Mouse (Mus musculus) heart, embryonic 11.5 days (tissue): Measurements from ENCODE around the gene Nrxn2. TPM values are rescaled to one million over a fixed set of nuclear protein-coding genes. Genes with fewer than 3 reads are reported as not detected.

Experiments used
- ATAC-seq: fragments of 200-750 bp; cut with Nextera tagmentation; replicated peaks from 2 replicates; pipeline ENCODE4 v1.8.0; 2017; ENCODE audit warnings: moderate library complexity; ENCODE audit not compliant: insufficient number of reproducible peaks, low FRiP score, low TSS enrichment
- H3K27ac ChIP-seq: fragments of 300-500 bp; sonication (generic); 2 replicates; pipeline ENCODE4 v1.5.1; 2014; ENCODE audit warnings: mild to moderate bottlenecking, low read depth, low read length
- H3K27me3 ChIP-seq: fragments of 300-500 bp; sonication (generic); 2 replicates; pipeline ENCODE4 v1.6.1; 2014; ENCODE audit warnings: mild to moderate bottlenecking, low read length, mixed read lengths; ENCODE audit not compliant: control insufficient read depth, insufficient read depth
- H3K36me3 ChIP-seq: fragments of 300-500 bp; sonication (generic); 2 replicates; pipeline ENCODE4 v1.6.1; 2014; ENCODE audit warnings: mild to moderate bottlenecking, low read length, moderate library complexity, mixed read lengths; ENCODE audit not compliant: control insufficient read depth, insufficient read depth
- H3K4me1 ChIP-seq: fragments of 300-500 bp; sonication (generic); 2 replicates; pipeline ENCODE4 v1.6.1; 2014; ENCODE audit warnings: low read length; ENCODE audit not compliant: control insufficient read depth, insufficient read depth
- H3K4me2 ChIP-seq: fragments of 300-500 bp; sonication (generic); 2 replicates; pipeline ENCODE4 v1.6.1; 2014; ENCODE audit warnings: mild to moderate bottlenecking, moderate library complexity
- H3K4me3 ChIP-seq: fragments of 300-500 bp; sonication (generic); 2 replicates; pipeline ENCODE4 v1.5.1; 2014; ENCODE audit warnings: low read depth, low read length
- H3K9ac ChIP-seq: fragments of 300-500 bp; sonication (generic); 2 replicates; pipeline ENCODE4 v1.6.1; 2014; ENCODE audit warnings: mild to moderate bottlenecking, low read depth, low read length, moderate library complexity
- H3K9me3 ChIP-seq: fragments of 300-500 bp; sonication (generic); replicated peaks from 2 replicates; pipeline ENCODE4 v1.6.1; 2016; ENCODE audit warnings: low read length; ENCODE audit not compliant: control insufficient read depth
- WGBS: fragments of 180-500 bp; shearing (Covaris S2); extraction: QIAGEN DNeasy Blood & Tissue Kit; methylation state at CpG from one replicate; pipeline ENCODE4 v1.1.7; 2014; ENCODE audit not compliant: insufficient replicate concordance; 5-methylcytosine and 5-hydroxymethylcytosine counted together
- polyA plus RNA-seq: library from polyadenylated mRNA; unstranded; fragments of >200 nt; fragmentation: Nextera tagmentation; extraction: Ambion mirVana; gene quantifications from 2 replicates; pipeline ENCODE4 v1.2.1, GENCODE M21; 2014

Gene Nrxn2
- polyA plus RNA-seq, 1 experiment from 2014 or later = 1.6 TPM

- H3K4me3 ChIP-seq = no peak overlapping the region
- H3K4me2 ChIP-seq = no peak overlapping the region
- no peak overlapping the region for H3K9ac ChIP-seq
- H3K27ac ChIP-seq = no peak overlapping the region
- no peak for ATAC-seq
- H3K9me3 ChIP-seq = no peaks in the 10 kb centered on the region
- H3K4me1 ChIP-seq = peaks cover 13% of the 10 kb centered on the region
- WGBS = 47% methylated on average over 5 of the region's 5 CpGs
- peaks cover 50% of the 10 kb centered on the region for H3K27me3 ChIP-seq
- no peaks in the 10 kb centered on the region for H3K36me3 ChIP-seq
Observed at GRCm38 (mm10) chr19:6534118-6534415, 115.5 kb downstream of the Nrxn2 start.

GRCm38 (mm10) chr19:6536201-6536600 is 117.7 kb downstream of the Nrxn2 start:
- no peak for ATAC-seq
- Histone ChIP-seq H3K27me3 (peaks cover 41% of the 10 kb centered on the region), H3K4me1 (peaks cover 10% of the 10 kb centered on the region), H3K9ac (no peak overlapping the region), H3K4me2 (no peak overlapping the region), H3K36me3 (no peaks in the 10 kb centered on the region), H3K9me3 (no peaks in the 10 kb centered on the region), H3K4me3 (no peak overlapping the region), H3K27ac (no peak overlapping the region)
- 74% methylated on average over 3 of the region's 3 CpGs for WGBS

DNA sequence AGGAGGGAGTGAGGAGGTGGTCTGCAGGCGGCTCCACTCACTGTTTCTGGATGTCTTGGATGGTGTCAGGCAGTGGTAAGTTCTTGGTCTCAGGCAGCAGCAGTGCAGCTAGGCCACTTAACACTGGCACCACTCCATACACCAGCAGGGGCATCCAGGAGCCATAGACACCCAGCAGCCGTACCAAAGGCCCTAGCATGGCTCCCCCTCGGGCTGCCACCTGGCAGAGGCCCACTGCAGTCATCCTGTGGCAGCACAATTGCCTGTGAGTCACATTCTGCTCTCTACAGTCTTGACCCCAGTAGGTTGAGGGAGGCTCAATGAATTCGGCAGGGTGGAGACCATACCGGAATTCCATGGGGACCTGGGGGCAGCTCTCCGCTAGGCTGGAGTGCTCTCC is 118.2 kb downstream of the Nrxn2 start:
- Histone ChIP-seq H3K4me2 (no peak overlapping the region), H3K27me3 (peaks cover 36% of the 10 kb centered on the region), H3K4me3 (no peak overlapping the region), H3K4me1 (peaks cover 5% of the 10 kb centered on the region), H3K9ac (no peak overlapping the region), H3K36me3 (no peaks in the 10 kb centered on the region), H3K9me3 (no peaks in the 10 kb centered on the region), H3K27ac (no peak overlapping the region)
- ATAC-seq = no peak
- 68% methylated on average over 6 of the region's 6 CpGs for WGBS

- WGBS = 54% methylated on average over 8 of the region's 8 CpGs
- no peak overlapping the region for H3K4me2 ChIP-seq
- no peak overlapping the region for H3K27ac ChIP-seq
- H3K4me3 ChIP-seq = no peak overlapping the region
- no peaks in the 10 kb centered on the region for H3K9me3 ChIP-seq
- H3K36me3 ChIP-seq = no peaks in the 10 kb centered on the region
- no peak for ATAC-seq
- no peaks in the 10 kb centered on the region; the same call in 1 of the 2 replicates for H3K4me1 ChIP-seq
- peaks cover 28% of the 10 kb centered on the region for H3K27me3 ChIP-seq
- no peak overlapping the region for H3K9ac ChIP-seq
Observed at GRCm38 (mm10) chr19:6537526-6537925, 119.0 kb downstream of the Nrxn2 start.

DNA sequence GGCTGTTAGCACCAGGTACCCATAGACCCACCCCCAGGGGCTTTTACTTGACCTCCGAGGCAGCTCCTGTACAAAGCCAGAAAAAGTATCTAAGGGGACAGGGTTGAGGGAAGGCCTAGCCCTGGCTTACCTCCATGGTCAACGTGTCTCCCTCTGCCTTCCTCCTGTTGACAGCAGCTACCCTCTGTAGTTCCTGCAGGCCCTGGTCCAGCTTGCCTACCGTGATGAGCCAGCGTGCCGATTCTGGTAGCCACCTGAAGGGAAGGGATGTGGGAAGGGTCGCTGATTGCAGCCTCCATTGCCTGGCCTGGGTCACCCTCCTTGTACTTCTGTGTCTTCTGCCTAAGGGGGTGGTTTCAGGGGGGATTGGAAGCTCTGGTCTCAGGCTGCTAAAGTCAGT is 120.0 kb downstream of the Nrxn2 start:
- Histone ChIP-seq H3K36me3 (no peaks in the 10 kb centered on the region), H3K4me2 (no peak overlapping the region), H3K27me3 (peaks cover 18% of the 10 kb centered on the region), H3K9me3 (no peaks in the 10 kb centered on the region), H3K9ac (no peak overlapping the region), H3K4me1 (no peaks in the 10 kb centered on the region), H3K27ac (no peak overlapping the region), H3K4me3 (no peak overlapping the region)
- WGBS = 77% methylated on average over 6 of the region's 6 CpGs
- no peak for ATAC-seq

GRCm38 (mm10) chr19:6539592-6539991 is 121.1 kb downstream of the Nrxn2 start:
- H3K36me3 ChIP-seq = no peaks in the 10 kb centered on the region
- no peaks in the 10 kb centered on the region for H3K9me3 ChIP-seq
- H3K27ac ChIP-seq = no peak overlapping the region
- 65% methylated on average over 4 of the region's 4 CpGs for WGBS
- peaks cover 10% of the 10 kb centered on the region for H3K27me3 ChIP-seq
- H3K4me3 ChIP-seq = no peak overlapping the region
- H3K9ac ChIP-seq = no peak overlapping the region
- H3K4me1 ChIP-seq = no peaks in the 10 kb centered on the region
- H3K4me2 ChIP-seq = no peak overlapping the region
- ATAC-seq = no peak

DNA sequence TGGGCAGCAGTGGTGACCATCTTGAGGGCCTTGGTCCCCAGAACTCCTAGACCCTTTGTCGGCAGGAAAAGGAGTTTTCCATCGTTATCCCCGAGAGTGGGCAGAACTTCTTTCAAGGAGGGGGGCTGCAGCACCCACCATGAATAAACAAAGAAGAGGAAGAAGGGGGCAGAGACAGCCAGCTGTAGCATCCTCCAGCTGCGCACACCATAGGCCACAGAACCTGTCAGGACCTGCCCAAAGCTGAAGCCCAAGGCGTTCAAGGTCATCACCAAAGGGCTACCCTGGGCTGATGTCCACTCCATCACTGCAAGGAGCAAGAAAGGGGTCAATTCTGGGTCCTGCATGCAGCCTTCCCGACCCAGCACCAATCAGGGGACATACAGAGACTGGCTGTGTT is 121.7 kb downstream of the Nrxn2 start:
- no peak overlapping the region for H3K4me3 ChIP-seq
- 69% methylated on average over 6 of the region's 6 CpGs for WGBS
- H3K9me3 ChIP-seq = no peaks in the 10 kb centered on the region
- no peak overlapping the region for H3K9ac ChIP-seq
- ATAC-seq = no peak
- no peaks in the 10 kb centered on the region for H3K36me3 ChIP-seq
- no peak overlapping the region for H3K4me2 ChIP-seq
- no peak overlapping the region for H3K27ac ChIP-seq
- no peaks in the 10 kb centered on the region for H3K4me1 ChIP-seq
- H3K27me3 ChIP-seq = peaks cover 10% of the 10 kb centered on the region

DNA sequence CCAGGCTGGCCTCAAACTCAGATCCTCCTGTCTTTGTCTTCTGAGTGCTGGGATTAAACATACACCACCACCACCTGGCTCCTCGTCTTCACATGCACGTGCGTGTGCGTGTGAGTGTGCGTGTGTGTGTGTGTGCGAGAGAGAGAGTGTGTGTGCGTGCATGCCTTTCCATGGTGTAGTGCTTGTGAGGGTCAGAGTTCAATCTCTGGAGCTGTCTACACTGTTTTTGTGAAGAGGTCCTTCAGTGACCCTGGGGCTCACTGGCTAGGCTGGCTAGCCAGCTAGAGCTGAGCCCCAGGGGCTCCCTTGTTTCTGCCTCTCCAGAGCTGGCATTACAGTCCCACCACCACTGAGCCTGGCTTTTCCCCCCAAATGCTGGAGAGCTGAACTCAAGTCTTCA is 123.0 kb downstream of the Nrxn2 start:
- Histone ChIP-seq H3K27ac (no peak overlapping the region), H3K4me3 (no peak overlapping the region), H3K36me3 (no peaks in the 10 kb centered on the region), H3K9ac (no peak overlapping the region), H3K4me1 (no peaks in the 10 kb centered on the region), H3K27me3 (peaks cover 7% of the 10 kb centered on the region), H3K9me3 (no peaks in the 10 kb centered on the region), H3K4me2 (no peak overlapping the region)
- 85% methylated on average over 7 of the region's 7 CpGs for WGBS
- no peak for ATAC-seq

DNA sequence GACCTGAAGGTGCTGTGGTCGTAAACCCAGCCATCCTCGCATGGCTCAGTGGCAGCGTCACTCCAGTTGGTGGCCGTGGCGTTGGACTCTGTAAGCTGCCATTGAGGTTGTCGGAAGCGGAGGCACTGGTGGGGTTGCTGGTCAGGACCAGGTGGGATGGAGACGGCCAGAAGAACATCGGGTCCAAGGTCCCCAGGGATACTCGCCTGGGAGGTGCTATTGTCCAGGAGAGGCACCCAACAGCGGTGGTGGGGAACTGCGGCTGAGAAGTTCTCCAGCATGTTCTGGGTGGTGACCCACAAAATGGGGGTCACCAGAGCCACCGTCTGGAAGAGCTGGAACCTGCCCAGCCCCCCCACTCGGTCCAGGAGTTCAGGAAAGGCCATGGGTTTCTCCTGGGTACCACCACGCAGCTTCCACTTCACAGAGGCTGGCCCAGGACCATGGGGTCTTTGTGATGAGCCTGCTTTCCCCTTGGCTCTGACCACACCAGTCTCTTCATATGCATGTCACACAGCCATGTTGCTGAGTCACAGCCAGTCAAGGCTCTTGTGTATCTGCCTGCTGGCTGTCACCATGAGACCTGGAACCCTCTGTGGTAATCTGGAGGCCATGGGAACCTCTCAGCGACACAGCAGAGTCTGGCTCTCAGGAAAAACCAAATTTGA is 124.0 kb downstream of the Nrxn2 start, which contains the start of gene Slc22a12:
Gene Slc22a12 (minus strand): TSS at position 666 of the 668 bp plus-strand sequence.
- no peak within 1 kb of the TSS for H3K4me2 ChIP-seq
- H3K9ac ChIP-seq = no peak within 1 kb of the TSS
- H3K27ac ChIP-seq = no peak within 1 kb of the TSS
- no peaks in the 10 kb centered on the region for H3K9me3 ChIP-seq
- no peaks in the 10 kb centered on the region for H3K4me1 ChIP-seq
- ATAC-seq = no peak
- H3K36me3 ChIP-seq = no peaks in the 10 kb centered on the region
- 89% methylated on average over 16 of the region's 16 CpGs for WGBS
- H3K27me3 ChIP-seq = peaks cover 5% of the 10 kb centered on the region
- H3K4me3 ChIP-seq = no peak within 1 kb of the TSS
